Mouse (Mus musculus) ES-Bruce4 (cell line): ENCODE data around the gene Alpk1. TPM values are rescaled to one million over a fixed set of nuclear protein-coding genes. Genes with fewer than 3 reads are reported as not detected.

Experiments
- H3K27ac ChIP-seq: 2 replicates; pipeline ENCODE4 v1.5.1; 2012; ENCODE audit warnings: low read length, inconsistent platforms; ENCODE audit not compliant: insufficient read depth
- H3K27me3 ChIP-seq: 2 replicates; pipeline ENCODE4 v1.6.1; 2012; ENCODE audit warnings: mild to moderate bottlenecking, low read length, inconsistent platforms; ENCODE audit not compliant: control insufficient read depth, poor library complexity, insufficient read depth, severe bottlenecking
- H3K36me3 ChIP-seq: 2 replicates; pipeline ENCODE4 v1.6.1; 2012; ENCODE audit warnings: inconsistent platforms, mild to moderate bottlenecking, low read length, moderate library complexity; ENCODE audit not compliant: control insufficient read depth, poor library complexity, insufficient read depth, severe bottlenecking
- H3K4me1 ChIP-seq: one replicate; pipeline ENCODE4 v1.8.1; 2011; ENCODE audit warnings: low read length; ENCODE audit not compliant: control insufficient read depth, insufficient read depth
- H3K4me3 ChIP-seq: 2 replicates; pipeline ENCODE4 v1.5.1; 2011; ENCODE audit warnings: low read depth, mild to moderate bottlenecking, low read length
- H3K9ac ChIP-seq: 2 replicates; pipeline ENCODE4 v1.6.1; 2012; ENCODE audit warnings: low read depth, mild to moderate bottlenecking, inconsistent platforms; ENCODE audit not compliant: poor library complexity, severe bottlenecking
- H3K9me3 ChIP-seq: replicated peaks from 2 replicates; pipeline ENCODE4 v1.6.1; 2012; ENCODE audit warnings: mild to moderate bottlenecking, low read length, inconsistent platforms; ENCODE audit not compliant: control insufficient read depth, poor library complexity, insufficient read depth, severe bottlenecking
- CTCF ChIP-seq: IDR thresholded peaks from one replicate; pipeline ENCODE4 v1.8.1; 2011; ENCODE audit warnings: low read depth, low read length
- EP300 ChIP-seq: IDR thresholded peaks from 2 replicates; pipeline ENCODE4 v1.6.1; 2011; ENCODE audit warnings: low read depth, low read length; ENCODE audit not compliant: insufficient read depth
- POLR2A ChIP-seq: IDR thresholded peaks from one replicate; pipeline ENCODE4 v1.8.1; 2011; ENCODE audit warnings: low read length; ENCODE audit not compliant: insufficient read depth
- polyA plus RNA-seq: library from polyadenylated mRNA; stranded (reverse); fragments of >200 nt; gene quantifications from 2 replicates; pipeline ENCODE4 v1.2.4, GENCODE M21; 2011; ENCODE audit warnings: low read depth; ENCODE audit not compliant: missing spikeins, insufficient read depth, insufficient read length

The Alpk1 gene
- polyA plus RNA-seq, 1 experiment: 1.2 TPM

DNA sequence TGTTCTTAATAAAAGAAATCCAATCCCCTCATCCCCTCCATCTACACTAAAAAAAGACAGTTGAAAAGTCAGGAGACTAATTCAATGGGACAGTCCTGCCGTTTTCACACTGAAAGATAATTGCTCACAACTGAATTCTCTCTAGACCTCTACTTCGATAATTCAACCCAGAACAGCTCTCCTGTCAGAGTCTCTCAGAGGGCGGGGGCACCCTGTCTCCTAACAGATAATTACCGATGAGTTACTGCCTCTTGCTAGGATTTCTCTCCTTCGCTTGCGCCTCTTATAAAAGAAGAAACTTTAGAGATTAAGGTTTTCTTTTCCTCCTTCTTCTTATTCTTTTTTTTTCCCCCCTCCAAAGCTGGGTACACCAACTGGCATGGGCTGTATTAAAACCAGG lies 34.8 kb downstream of the Alpk1 start:
- H3K27ac ChIP-seq: no peak overlapping the region
- no peaks in the 10 kb centered on the region; the same call in 1 of the 2 replicates for H3K27me3 ChIP-seq
- H3K36me3 ChIP-seq: no peaks in the 10 kb centered on the region
- H3K9me3 ChIP-seq: peaks cover 3% of the 10 kb centered on the region; the same call in 1 of the 2 replicates
- TF ChIP-seq POLR2A (no peak), CTCF (no peak), EP300 (no peak)
- no peak overlapping the region for H3K4me3 ChIP-seq
- H3K9ac ChIP-seq: no peak overlapping the region
- no peaks in the 10 kb centered on the region for H3K4me1 ChIP-seq

GRCm38 (mm10) chr3:127743614-127744365 lies 36.5 kb downstream of the Alpk1 start:
- Histone ChIP-seq H3K9ac (no peak overlapping the region), H3K4me1 (no peaks in the 10 kb centered on the region), H3K9me3 (peaks cover 3% of the 10 kb centered on the region; the same call in 1 of the 2 replicates), H3K27ac (no peak overlapping the region), H3K27me3 (no peaks in the 10 kb centered on the region; the same call in 1 of the 2 replicates), H3K36me3 (no peaks in the 10 kb centered on the region), H3K4me3 (no peak overlapping the region)
- TF ChIP-seq CTCF (no peak), EP300 (no peak), POLR2A (no peak)

DNA sequence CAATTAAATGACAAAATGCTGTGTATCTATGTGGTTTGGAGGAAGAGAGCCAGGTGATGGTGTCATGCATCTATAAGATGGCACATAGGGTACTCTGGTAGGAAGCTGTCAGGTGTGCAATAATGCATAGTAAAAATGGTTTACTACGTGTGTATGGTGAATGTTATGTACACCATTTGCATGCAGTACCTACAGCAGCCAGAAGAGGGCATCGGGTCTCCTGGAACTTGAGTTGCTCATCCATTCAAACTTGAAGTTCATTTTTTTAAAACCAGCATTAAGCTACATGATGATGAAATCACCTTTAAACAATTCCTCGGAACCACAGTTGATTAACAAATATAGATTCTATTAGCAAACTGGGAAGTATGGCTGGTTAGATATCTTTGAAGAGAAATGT lies 38.9 kb downstream of the Alpk1 start:
- Histone ChIP-seq H3K9me3 (peaks cover 3% of the 10 kb centered on the region; the same call in 1 of the 2 replicates), H3K27me3 (no peaks in the 10 kb centered on the region), H3K36me3 (no peaks in the 10 kb centered on the region), H3K4me3 (no peak overlapping the region), H3K4me1 (no peaks in the 10 kb centered on the region), H3K9ac (no peak overlapping the region), H3K27ac (no peak overlapping the region)
- TF ChIP-seq CTCF (no peak), EP300 (no peak), POLR2A (no peak)

DNA sequence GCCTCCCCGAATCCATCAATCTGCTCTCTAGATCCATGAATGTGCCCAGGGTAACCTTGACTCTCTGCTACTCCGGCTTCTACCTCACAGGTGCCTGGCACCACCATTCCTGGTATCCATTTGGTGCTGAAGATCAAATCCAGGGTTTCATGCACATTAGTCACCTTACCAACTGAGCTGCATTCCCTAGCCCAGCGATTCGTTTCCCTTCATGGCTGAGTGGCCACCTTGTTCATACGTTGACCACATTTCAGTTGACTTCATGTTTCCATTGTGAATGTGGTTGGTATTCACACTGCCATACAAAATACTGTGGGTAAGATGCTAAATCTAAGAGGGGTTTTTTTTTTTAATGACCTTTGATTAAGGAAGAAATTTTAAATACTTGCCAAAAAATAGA lies 42.5 kb downstream of the Alpk1 start:
- no peaks in the 10 kb centered on the region for H3K36me3 ChIP-seq
- TF ChIP-seq CTCF (no peak), POLR2A (no peak)

DNA sequence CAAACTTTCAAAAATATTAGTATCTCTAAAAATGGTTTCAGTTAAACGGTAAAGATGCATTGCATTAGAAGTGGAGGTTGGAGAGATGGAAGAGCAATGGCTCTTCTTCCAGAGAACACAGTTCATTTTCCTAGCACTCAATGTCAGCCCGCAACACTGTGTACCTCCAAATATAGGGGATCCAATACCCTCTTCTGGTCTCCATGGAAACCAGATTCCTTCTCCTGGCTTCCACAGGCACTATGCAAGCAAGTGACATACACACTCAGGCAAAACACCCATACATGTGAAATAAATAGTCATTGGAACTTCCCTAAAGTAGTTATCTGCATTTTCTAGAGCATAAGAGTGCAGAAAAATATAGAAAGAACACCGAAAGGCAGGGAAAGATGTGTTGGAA lies 44.9 kb downstream of the Alpk1 start:
- no peak for TF ChIP-seq POLR2A
- no peak for TF ChIP-seq EP300
- no peak for TF ChIP-seq CTCF
- Histone ChIP-seq H3K27me3 (no peaks in the 10 kb centered on the region; the same call in 1 of the 2 replicates), H3K4me1 (no peaks in the 10 kb centered on the region), H3K9ac (no peak overlapping the region), H3K27ac (no peak overlapping the region), H3K36me3 (no peaks in the 10 kb centered on the region), H3K4me3 (no peak overlapping the region), H3K9me3 (no peaks in the 10 kb centered on the region)

More for the DNA sequence above, 42.5 kb downstream of the Alpk1 start:
- no peak overlapping the region for H3K9ac ChIP-seq
- no peak overlapping the region for H3K4me3 ChIP-seq
- no peaks in the 10 kb centered on the region for H3K4me1 ChIP-seq
- H3K9me3 ChIP-seq: peaks cover 3% of the 10 kb centered on the region; the same call in 1 of the 2 replicates
- H3K27me3 ChIP-seq: no peaks in the 10 kb centered on the region
- no peak overlapping the region for H3K27ac ChIP-seq

GRCm38 (mm10) chr3:127729513-127730137 lies 50.7 kb downstream of the Alpk1 start:
- Histone ChIP-seq H3K27ac (no peak overlapping the region), H3K36me3 (no peaks in the 10 kb centered on the region), H3K9ac (no peak overlapping the region), H3K27me3 (no peaks in the 10 kb centered on the region; the same call in 1 of the 2 replicates), H3K4me3 (no peak overlapping the region), H3K9me3 (no peaks in the 10 kb centered on the region), H3K4me1 (no peaks in the 10 kb centered on the region)
- no peak for TF ChIP-seq POLR2A
- TF ChIP-seq EP300: no peak
- no peak for TF ChIP-seq CTCF
